Mouse (Mus musculus): ENCODE data around the gene Tymp. TPM values are rescaled to one million over a fixed set of nuclear protein-coding genes. Genes with fewer than 3 reads are reported as not detected.

Tymp gene
- total RNA-seq, 2 experiments from 2014 or later, result 0.87 to 1.9 TPM

DNA sequence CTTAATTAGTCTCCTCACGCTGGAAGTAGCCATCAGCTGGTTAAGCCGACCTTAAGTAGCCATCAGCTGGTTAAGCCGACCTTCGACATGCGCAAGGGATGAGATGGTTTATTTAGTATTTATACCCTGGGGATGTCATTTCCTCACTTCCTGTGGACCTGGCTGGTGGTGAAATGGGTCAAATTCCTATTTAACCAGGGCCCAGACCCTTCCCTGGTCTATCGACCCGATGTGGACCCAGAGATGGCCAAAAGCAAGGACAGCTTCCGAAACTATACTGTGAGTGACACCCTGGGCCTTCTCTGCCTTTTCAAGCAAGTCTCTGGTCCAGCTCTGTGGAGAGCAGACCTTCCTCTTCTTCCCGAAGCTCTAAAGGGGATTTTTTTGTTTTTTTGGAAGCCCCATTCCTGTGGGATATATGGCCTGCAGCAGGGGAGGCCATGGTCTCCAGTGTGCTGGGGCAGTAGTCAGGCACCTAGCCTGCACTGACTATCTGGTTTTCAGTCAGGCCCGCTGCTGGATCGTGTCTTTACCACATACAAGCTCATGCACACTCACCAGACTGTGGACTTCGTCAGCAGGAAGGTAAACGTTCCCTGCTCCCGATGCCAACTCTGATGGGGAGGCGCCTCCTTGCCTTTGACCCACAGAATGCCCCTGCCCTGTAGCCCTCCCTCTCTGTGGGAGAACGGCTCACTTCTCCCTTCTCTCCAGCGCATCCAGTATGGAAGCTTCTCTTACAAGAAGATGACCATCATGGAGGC lies 41.9 kb downstream of the Tymp start:
- DNase-seq (ENCODE audit: low spot score in 2 of 2), result no peak

- DNase-seq (ENCODE audit: low spot score in 2 of 2), result no peak
Measured at GRCm38 (mm10) chr15:89334271-89334670, 42.6 kb downstream of the Tymp start, which contains the start of gene Miox. TSS of gene Miox (plus strand) at chr15:89334398.

- DNase-seq (ENCODE audit: low spot score in 2 of 2), result no peak
Measured at GRCm38 (mm10) chr15:89326441-89326840, 50.4 kb downstream of the Tymp start.

- DNase-seq (ENCODE audit: low spot score in 2 of 2), result no peak
Measured at GRCm38 (mm10) chr15:89323656-89324055, 53.2 kb downstream of the Tymp start.

- DNase-seq (ENCODE audit: low spot score in 2 of 2), result no peak
Measured at GRCm38 (mm10) chr15:89322670-89323522, 53.9 kb downstream of the Tymp start, which contains the start of gene Adm2. TSS of gene Adm2 (plus strand) at chr15:89322720.

Other genes starting within 250 kb of the Tymp start
- 10 to 100 TPM; 19.8 TPM for gene Hdac10, start 248.3 kb downstream of the Tymp start, total RNA-seq (2021)
- gene Mapk12, start 236.3 kb downstream of the Tymp start, total RNA-seq (2021), result 10 to 100 TPM; 13.9 to 16.2 TPM
- 1 to 10 TPM; 6.9 to 8.6 TPM for gene Mapk11, start 227.4 kb downstream of the Tymp start, total RNA-seq (2021)
- gene Plxnb2, start 196.3 kb downstream of the Tymp start, total RNA-seq (2021), result 100 to 1,000 TPM; 167 to 207 TPM
- gene Dennd6b, start 180.5 kb downstream of the Tymp start, total RNA-seq (2021), result 10 to 100 TPM; 11.5 to 13.0 TPM
- gene Ppp6r2, start 165.5 kb downstream of the Tymp start, total RNA-seq (2021), result 10 to 100 TPM; 53.8 to 57.6 TPM
- gene Sbf1, start 61.7 kb downstream of the Tymp start, total RNA-seq (2021), result 100 to 1,000 TPM; 108 to 111 TPM
- under 1 TPM in 1 of 2 experiments, not detected in 1; 0.53 TPM for gene Adm2, start 54.3 kb downstream of the Tymp start, total RNA-seq (2021)
- gene Miox, start 42.6 kb downstream of the Tymp start, total RNA-seq (2021), result 10 to 100 TPM in 1 of 2 experiments, 1 to 10 TPM in 1; 6.0 to 90.1 TPM
- gene Lmf2, start 21.4 kb downstream of the Tymp start, total RNA-seq (2021), result 10 to 100 TPM; 59.3 to 59.5 TPM
- gene Ncaph2, start 21.3 kb downstream of the Tymp start, total RNA-seq (2021), result 100 to 1,000 TPM; 126 to 133 TPM
- 10 to 100 TPM; 20.2 to 22.5 TPM for gene Sco2, start 3.2 kb downstream of the Tymp start, total RNA-seq (2021)
- 1 to 10 TPM in 1 of 2 experiments, under 1 TPM in 1; 0.34 to 1.5 TPM for gene Odf3b, start 2.2 kb upstream of the Tymp start, total RNA-seq (2021)
- gene Klhdc7b, start 7.9 kb upstream of the Tymp start, total RNA-seq (2021), result not detected
- not detected for gene Syce3, start 33.5 kb upstream of the Tymp start, total RNA-seq (2021)
- gene Cpt1b, start 48.8 kb upstream of the Tymp start, total RNA-seq (2021), result 100 to 1,000 TPM in 1 of 2 experiments, 10 to 100 TPM in 1; 95.7 to 128 TPM
- gene C730034F03Rik, start 52.5 kb upstream of the Tymp start, total RNA-seq (2021), result 1 to 10 TPM; 2.5 to 3.0 TPM
- 1 to 10 TPM in 1 of 2 experiments, under 1 TPM in 1; 0.84 to 1.9 TPM for gene Gm44502, start 52.7 kb upstream of the Tymp start, total RNA-seq (2021)
- gene Chkb, start 52.9 kb upstream of the Tymp start, total RNA-seq (2021), result 10 to 100 TPM; 87.1 to 87.7 TPM
- 10 to 100 TPM; 20.4 to 22.1 TPM for gene Mapk8ip2, start 76.9 kb upstream of the Tymp start, total RNA-seq (2021)
- gene Arsa, start 100.4 kb upstream of the Tymp start, total RNA-seq (2021), result 10 to 100 TPM; 24.4 to 25.0 TPM
- 10 to 100 TPM; 58.7 to 66.0 TPM for gene Shank3, start 122.6 kb upstream of the Tymp start, total RNA-seq (2021)
- 1 to 10 TPM; 1.9 to 2.8 TPM for gene Acr, start 191.3 kb upstream of the Tymp start, total RNA-seq (2021)
- 10 to 100 TPM; 17.3 to 18.3 TPM for gene Rabl2, start 214.9 kb upstream of the Tymp start, total RNA-seq (2021)